In the genomic region with DNA sequence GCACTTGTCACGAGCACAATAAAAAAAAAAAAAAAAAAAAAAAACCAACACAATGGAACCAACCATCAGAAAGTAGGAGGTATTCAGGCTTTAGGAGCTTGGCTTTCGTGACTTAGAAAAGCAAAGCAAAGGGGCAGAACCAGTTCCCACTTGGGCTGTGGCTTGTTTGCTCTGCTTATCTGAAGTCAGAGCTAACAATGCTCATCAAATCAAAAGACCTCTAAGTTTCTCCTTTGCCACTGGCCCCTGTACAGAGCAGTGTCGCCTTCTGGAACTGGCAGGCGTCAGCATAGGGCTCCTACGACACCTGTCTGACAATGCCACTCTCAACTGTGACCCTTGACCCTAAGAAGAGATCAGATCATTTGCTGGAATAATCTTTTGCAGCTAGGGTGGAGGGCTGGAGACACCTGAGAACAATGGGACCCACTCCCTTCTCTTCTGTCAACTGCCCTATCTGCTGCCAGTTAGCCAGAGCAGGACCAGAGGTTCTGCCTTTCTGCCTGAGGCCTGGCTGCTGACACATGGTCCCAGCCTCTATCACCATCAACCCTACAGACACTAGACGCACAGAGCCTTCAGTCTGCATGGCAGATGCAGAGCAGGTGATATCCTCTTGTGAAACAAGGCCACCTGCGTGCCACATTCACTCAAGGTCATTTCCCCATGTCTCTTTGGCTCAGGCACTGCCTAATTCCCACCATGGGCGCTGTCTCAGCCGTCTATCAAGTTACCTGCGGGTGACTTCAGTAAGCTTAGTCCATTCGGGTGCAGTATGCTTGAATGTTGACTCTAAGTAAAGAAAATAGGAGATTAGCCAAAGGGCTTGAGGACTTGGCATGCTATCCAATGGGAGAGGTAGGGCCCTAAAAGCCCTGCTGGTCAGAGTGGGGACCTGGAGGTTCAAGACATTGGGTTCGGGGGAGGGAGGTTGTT, we compare ENCODE assay signal across 17 mouse cellular contexts.
DNase-seq lines count a peak whose midpoint lies in the region; ATAC-seq and TF ChIP-seq lines count a peak whose summit lies in the region.
"Had no signal": no experiment of that assay in that cellular context is flagged by ENCODE, and none has a peak within 500 bp of the region (broad histone marks: within the 10 kb centered on the region; RNA-seq: fewer than 3 reads in every experiment).

No protein-coding gene starts in this region.

- peak; percentile 68 for ATAC-seq in lung, embryonic 14.5 days (ENCODE audit: insufficient read depth)
- ATAC-seq: CD4-positive, CD25-positive, alpha-beta regulatory T cell, adult 4 months; liver, postnatal 0 days had no signal

- peak overlapping the region; percentile 42; the same call in 1 of the 2 replicates for H3K27ac ChIP-seq in lung, embryonic 14.5 days (ENCODE audit: low read depth)
- H3K27ac ChIP-seq in embryonic facial prominence, embryonic 10.5 days (replicated peaks): peak overlapping the region; percentile 35; the same call in 1 of the 2 replicates
- H3K27ac ChIP-seq: hindbrain, embryonic 15.5 days had no signal

- H3K9ac ChIP-seq in lung, embryonic 14.5 days: no peak overlapping the region
- H3K9ac ChIP-seq: hindbrain, embryonic 15.5 days; liver, postnatal 0 days had no signal

- H3K9me3 ChIP-seq in lung, embryonic 14.5 days (ENCODE audit: low read depth, low read length): no peaks in the 10 kb centered on the region
- no peaks in the 10 kb centered on the region for H3K9me3 ChIP-seq in embryonic facial prominence, embryonic 10.5 days
- H3K9me3 ChIP-seq: hindbrain, embryonic 15.5 days had no signal

- TF ChIP-seq POLR2A in lung, adult 2 months (IDR thresholded peaks at IDR 0.05; ENCODE audit: borderline replicate concordance, extremely low read depth, low read depth, low read length): no peak

- H3K4me3 ChIP-seq in lung, embryonic 14.5 days (ENCODE audit: low read depth, low read length): no peak overlapping the region
- H3K4me3 ChIP-seq in lung, adult 2 months (replicated peaks; ENCODE audit: extremely low read depth, low read depth, low read length): no peak overlapping the region
- H3K4me3 ChIP-seq in embryonic facial prominence, embryonic 10.5 days: no peak overlapping the region
- H3K4me3 ChIP-seq: erythroblast, embryonic 14.5 days; hindbrain, embryonic 15.5 days; myocyte had no signal

- no peaks in the 10 kb centered on the region for H3K36me3 ChIP-seq in lung, embryonic 14.5 days (ENCODE audit: insufficient read depth)
- no peaks in the 10 kb centered on the region for H3K36me3 ChIP-seq in embryonic facial prominence, embryonic 10.5 days (replicated peaks)
- H3K36me3 ChIP-seq: hindbrain, embryonic 15.5 days had no signal

- WGBS in lung, embryonic 14.5 days: 62% methylated on average over 12 of the region's 12 CpGs
- WGBS in lung, adult 2 months: 67% methylated on average over 12 of the region's 12 CpGs
- WGBS in embryonic facial prominence, embryonic 10.5 days: 58% methylated on average over 12 of the region's 12 CpGs

- no peaks in the 10 kb centered on the region for H3K27me3 ChIP-seq in lung, embryonic 14.5 days (ENCODE audit: insufficient read depth, low read length)
- peaks cover 13% of the 10 kb centered on the region; the same call in 1 of the 2 replicates for H3K27me3 ChIP-seq in embryonic facial prominence, embryonic 10.5 days (replicated peaks; ENCODE audit: low read depth, poor library complexity, severe bottlenecking)
- H3K27me3 ChIP-seq: hindbrain, embryonic 15.5 days had no signal

- H3K4me2 ChIP-seq in lung, embryonic 14.5 days: no peak overlapping the region
- H3K4me2 ChIP-seq: hindbrain, embryonic 15.5 days had no signal

- H3K4me1 ChIP-seq in lung, embryonic 14.5 days (ENCODE audit: insufficient read depth): no peaks in the 10 kb centered on the region
- H3K4me1 ChIP-seq in lung, adult 2 months (ENCODE audit: control insufficient read depth, insufficient read depth, low read length): no peaks in the 10 kb centered on the region
- peaks cover 54% of the 10 kb centered on the region for H3K4me1 ChIP-seq in embryonic facial prominence, embryonic 10.5 days
- H3K4me1 ChIP-seq: hindbrain, embryonic 15.5 days had no signal

- peak; percentile 10 for DNase-seq in cerebellum, adult 9-10 months
- DNase-seq in cerebellum, postnatal 4 days (ENCODE audit: low spot score in 2 of 2): no peak
- DNase-seq in lung, embryonic 14.5 days: peak; percentile 62
- no peak for DNase-seq in lung, adult 2 months
- no peak for DNase-seq in embryonic facial prominence, embryonic 10.5 days (ENCODE audit: low spot score)
- DNase-seq in lung, postnatal 36 days: peak; percentile 35
- DNase-seq in kidney, adult 9 months: no peak
- no peak for DNase-seq in urinary bladder, postnatal 36 days (ENCODE audit: low spot score in 2 of 2)
- DNase-seq: kidney, adult 8-10 months; kidney, postnatal 4 days; liver; liver, postnatal 0 days; thymus, postnatal 25 days had no signal

- TF ChIP-seq CTCF in lung, embryonic 14.5 days (IDR thresholded peaks at IDR 0.05; ENCODE audit: low read depth): no peak; the same call in 1 of the 2 replicates
- no peak for TF ChIP-seq CTCF in lung, adult 2 months (IDR thresholded peaks at IDR 0.05; ENCODE audit: insufficient read depth, low read length)

Comparison
In these comparisons a context has a peak if more than half of its experiments do, and no peak if none do; other contexts are left out.
1. DNase-seq: peak in cerebellum, adult 9-10 months (single experiment), lung, embryonic 14.5 days (single experiment) and lung, postnatal 36 days (single experiment); none in cerebellum, postnatal 4 days (0 of 2), lung, adult 2 months (single experiment), embryonic facial prominence, embryonic 10.5 days (single experiment), kidney, adult 9 months (single experiment) and urinary bladder, postnatal 36 days (0 of 2).